Mouse (Mus musculus) kidney, postnatal 14 days (tissue): Measurements from ENCODE around the gene Trim71.

Experiments used
- DNase-seq: peaks from one replicate; pipeline ENCODE4 v3.0.0; 2022; ENCODE audit warnings: mixed read lengths

The Trim71 gene

DNA sequence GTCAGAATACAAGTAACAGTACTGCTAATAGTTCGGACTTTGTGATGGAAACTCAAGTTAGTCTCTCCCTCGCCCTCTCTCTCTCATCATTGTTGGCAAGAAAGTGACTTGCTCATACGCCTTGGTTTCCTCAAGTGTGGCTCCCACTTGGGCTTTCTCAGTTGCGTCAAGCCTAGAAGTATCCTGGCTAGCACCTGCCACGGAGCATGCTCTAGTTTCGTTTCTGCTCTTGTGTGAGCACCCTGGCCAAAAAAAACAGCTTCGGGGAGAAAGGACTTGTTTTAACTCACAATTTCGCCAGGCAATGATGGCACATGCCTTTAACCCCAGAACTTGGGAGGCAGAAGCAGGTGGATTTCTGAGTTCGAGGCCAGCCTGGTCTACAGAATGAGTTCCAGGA lies 87.2 kb downstream of the Trim71 start:
- no peak for DNase-seq

DNA sequence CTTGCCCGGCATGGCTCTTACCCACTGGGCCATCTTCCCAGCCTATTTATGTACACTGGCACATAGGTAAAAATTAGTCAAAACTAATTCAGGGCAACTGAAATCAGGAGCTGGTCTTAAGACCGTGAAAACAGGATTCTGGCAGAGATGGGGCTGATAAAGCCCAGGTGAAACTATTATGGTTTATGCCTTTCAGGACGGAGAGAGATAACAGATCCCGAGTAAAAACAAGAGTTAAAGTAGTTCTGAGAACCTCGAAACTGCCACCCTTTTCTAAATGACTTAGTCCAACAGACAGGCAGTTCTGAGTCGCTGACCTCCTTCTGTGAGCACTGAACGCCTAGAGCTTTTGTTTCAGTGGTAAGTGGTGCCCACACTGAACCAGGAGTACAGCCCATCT lies 92.3 kb downstream of the Trim71 start:
- DNase-seq = no peak

DNA sequence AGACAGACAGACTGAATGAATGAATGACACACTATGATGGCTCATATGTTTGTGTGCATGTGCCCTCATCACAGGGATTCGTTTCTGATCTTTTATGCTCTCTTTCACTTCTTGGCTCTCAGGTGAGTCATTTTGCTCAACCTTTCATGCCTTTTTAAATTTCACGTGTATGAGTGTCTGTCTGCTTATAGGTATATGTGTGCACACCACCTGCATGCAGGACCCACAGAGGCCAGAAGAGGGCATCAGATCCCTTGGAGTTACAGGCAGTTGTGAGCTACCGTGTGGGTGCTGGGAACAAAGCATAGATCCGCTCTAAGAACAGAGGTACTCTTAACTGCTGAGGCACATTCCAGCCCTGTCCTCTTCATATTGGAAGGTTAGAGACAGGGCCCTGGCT lies 95.5 kb downstream of the Trim71 start:
- no peak for DNase-seq

DNA sequence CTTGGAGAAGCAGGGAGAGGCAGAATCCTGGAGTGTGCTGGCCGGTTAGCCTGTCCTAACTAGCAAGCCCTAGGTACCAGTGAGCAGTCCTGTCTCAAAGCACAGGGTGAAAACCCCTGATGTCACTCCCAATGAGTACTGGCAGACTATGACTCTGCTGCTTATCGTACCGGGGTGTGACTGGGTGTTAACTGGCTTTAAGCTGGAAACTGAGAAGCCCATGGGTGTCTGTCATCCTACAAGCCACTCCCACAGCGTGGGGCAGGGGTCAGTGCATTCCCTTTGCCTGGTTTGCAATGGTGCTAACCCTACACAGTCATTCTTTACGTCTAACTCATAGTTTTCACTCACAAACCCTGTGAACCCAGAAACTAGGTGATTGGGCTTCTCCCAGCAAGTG lies 96.0 kb downstream of the Trim71 start:
- DNase-seq = no peak

DNA sequence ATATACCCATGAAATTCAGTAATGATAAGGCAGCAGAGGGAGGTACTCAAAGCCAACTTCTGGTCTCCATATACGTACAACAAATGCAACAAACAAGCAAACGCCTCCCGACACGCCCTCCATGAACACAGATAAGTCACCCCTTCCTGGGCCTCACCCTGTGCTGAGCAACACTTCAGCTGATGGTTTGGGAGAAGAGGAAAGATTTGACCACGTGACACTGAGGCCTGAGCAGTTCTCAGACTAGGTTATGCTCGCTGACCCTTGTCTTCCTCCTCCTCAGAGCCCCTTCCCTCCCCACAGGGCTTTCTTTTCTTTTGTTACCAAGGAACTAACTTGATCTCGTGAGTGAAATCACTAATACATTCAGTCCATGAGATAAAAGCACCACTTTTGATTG lies 97.3 kb downstream of the Trim71 start:
- DNase-seq = no peak

DNA sequence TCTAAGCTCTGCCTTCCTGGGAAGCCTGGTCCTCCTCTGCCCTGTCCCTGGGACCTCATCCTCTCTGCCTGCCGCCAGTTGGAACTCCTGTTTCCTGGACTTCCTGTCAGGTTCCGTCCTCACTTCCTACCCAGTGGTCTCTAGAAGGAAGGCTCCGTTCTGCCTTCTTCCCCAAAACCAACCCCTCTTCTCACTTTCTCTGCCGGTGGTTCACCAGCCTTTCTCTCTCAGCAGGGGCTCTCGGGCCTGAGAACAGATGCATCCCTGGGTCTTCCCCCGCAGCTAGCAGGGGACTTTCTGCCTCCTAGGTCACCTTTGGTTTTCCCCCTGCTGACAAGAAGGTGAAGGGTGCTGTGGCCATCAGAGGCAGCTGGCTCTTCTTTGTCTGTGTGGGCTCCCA lies 98.7 kb downstream of the Trim71 start:
- DNase-seq = no peak

DNA sequence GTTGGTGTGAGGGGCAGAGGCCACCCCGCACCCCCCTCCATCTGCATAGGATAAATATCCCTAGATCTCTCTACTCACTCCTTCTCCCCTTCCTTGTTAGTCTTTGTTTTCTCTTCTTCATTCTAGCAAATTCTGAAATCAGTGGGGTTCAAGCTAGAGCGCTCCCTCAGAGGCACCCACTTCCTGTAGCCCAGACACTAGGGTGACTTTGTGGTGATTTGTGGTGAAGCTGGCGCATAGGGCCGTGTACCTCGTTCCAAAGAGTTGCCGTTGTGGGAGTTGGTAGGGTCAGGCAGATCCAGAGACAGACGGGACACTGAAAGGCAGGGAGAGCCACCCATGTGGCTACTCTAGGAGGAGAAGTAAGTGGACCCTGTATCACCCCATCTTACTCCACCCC lies 101.6 kb downstream of the Trim71 start:
- DNase-seq = no peak

DNA sequence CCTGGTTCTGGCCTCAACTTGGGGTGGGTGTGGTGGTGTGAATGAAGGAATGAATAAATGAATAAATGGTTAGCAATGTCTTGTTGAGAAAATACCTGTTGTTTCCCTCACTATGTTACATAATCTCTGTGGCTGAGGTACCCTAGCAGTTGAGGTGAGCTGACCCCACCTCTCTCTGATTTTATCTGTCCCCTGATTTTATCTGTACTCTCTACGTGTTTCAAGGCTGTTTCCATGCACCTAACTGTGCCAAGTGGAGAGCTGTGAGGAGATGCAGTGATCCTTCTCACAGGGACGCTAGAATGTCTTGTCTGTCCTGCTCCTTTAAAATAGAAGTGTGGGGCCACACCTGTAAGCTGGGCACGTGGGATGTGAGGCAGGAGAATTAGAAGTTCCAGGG lies 105.7 kb downstream of the Trim71 start:
- DNase-seq = no peak
